Mouse (Mus musculus): ENCODE results near the gene Mpig6b.

- TF ChIP-seq POLR2A (IDR thresholded peaks at IDR 0.05; ENCODE audit: extremely low read depth, insufficient read depth, low read length) (no peak), CTCF (IDR thresholded peaks at IDR 0.05; ENCODE audit: extremely low read depth, insufficient read depth, low read length) (peak; percentile 71)
These were observed 39.9 kb upstream of the Mpig6b start for GRCm38 (mm10) chr17:35105740-35106389.

All from cortical plate, adult 2 months (tissue).